Mouse (Mus musculus) lung, embryonic 16.5 days (tissue): ENCODE measurements around the gene Cpa2. TPM values are rescaled to one million over a fixed set of nuclear protein-coding genes. Genes with fewer than 3 reads are reported as not detected.
A peak's percentile ranks its signal among the peaks of the same experiment; 100 is the strongest.

Experiments used
- ATAC-seq: fragments of 200-750 bp; cut with Nextera tagmentation; 2 replicates; pipeline ENCODE4 v1.8.0; 2017; ENCODE audit warnings: low read depth, mild to moderate bottlenecking, moderate library complexity
- H3K27ac ChIP-seq: fragments of 300-500 bp; sonication (generic); 2 replicates; pipeline ENCODE4 v1.5.1; 2014; ENCODE audit warnings: mild to moderate bottlenecking, control low read depth, low read length
- H3K27me3 ChIP-seq: fragments of 300-500 bp; sonication (generic); 2 replicates; pipeline ENCODE4 v1.6.1; 2014; ENCODE audit warnings: low read depth, low read length, mixed read lengths; ENCODE audit not compliant: control insufficient read depth, insufficient read depth
- H3K36me3 ChIP-seq: fragments of 300-500 bp; sonication (generic); 2 replicates; pipeline ENCODE4 v1.6.1; 2014; ENCODE audit warnings: low read length; ENCODE audit not compliant: control insufficient read depth, insufficient read depth
- H3K4me1 ChIP-seq: fragments of 300-500 bp; sonication (generic); replicated peaks from 2 replicates; pipeline ENCODE4 v1.6.1; 2014; ENCODE audit warnings: low read length, mixed read lengths; ENCODE audit not compliant: control insufficient read depth, insufficient read depth
- H3K4me2 ChIP-seq: fragments of 300-500 bp; sonication (generic); 2 replicates; pipeline ENCODE4 v1.6.1; 2014; ENCODE audit warnings: low read depth, low read length, control low read depth
- H3K4me3 ChIP-seq: fragments of 300-500 bp; sonication (generic); 2 replicates; pipeline ENCODE4 v1.5.1; 2014; ENCODE audit warnings: mild to moderate bottlenecking, low read length, control low read depth
- H3K9ac ChIP-seq: fragments of 300-500 bp; sonication (generic); 2 replicates; pipeline ENCODE4 v1.6.1; 2014; ENCODE audit warnings: low read length, control low read depth
- H3K9me3 ChIP-seq: fragments of 300-500 bp; sonication (generic); 2 replicates; pipeline ENCODE4 v1.6.1; 2016; ENCODE audit warnings: low read length; ENCODE audit not compliant: control insufficient read depth
- WGBS: fragments of 180-500 bp; shearing (Covaris S2); extraction: QIAGEN DNeasy Blood & Tissue Kit; methylation state at CpG from one replicate; pipeline ENCODE4 v1.1.7; 2014; 5-methylcytosine and 5-hydroxymethylcytosine counted together
- polyA plus RNA-seq: library from polyadenylated mRNA; unstranded; fragments of >200 nt; fragmentation: Nextera tagmentation; extraction: Ambion mirVana; gene quantifications from 2 replicates; pipeline ENCODE4 v1.2.1, GENCODE M21; 2015

Gene Cpa2
- polyA plus RNA-seq, 1 experiment from 2014 or later, result 6.0 TPM

DNA sequence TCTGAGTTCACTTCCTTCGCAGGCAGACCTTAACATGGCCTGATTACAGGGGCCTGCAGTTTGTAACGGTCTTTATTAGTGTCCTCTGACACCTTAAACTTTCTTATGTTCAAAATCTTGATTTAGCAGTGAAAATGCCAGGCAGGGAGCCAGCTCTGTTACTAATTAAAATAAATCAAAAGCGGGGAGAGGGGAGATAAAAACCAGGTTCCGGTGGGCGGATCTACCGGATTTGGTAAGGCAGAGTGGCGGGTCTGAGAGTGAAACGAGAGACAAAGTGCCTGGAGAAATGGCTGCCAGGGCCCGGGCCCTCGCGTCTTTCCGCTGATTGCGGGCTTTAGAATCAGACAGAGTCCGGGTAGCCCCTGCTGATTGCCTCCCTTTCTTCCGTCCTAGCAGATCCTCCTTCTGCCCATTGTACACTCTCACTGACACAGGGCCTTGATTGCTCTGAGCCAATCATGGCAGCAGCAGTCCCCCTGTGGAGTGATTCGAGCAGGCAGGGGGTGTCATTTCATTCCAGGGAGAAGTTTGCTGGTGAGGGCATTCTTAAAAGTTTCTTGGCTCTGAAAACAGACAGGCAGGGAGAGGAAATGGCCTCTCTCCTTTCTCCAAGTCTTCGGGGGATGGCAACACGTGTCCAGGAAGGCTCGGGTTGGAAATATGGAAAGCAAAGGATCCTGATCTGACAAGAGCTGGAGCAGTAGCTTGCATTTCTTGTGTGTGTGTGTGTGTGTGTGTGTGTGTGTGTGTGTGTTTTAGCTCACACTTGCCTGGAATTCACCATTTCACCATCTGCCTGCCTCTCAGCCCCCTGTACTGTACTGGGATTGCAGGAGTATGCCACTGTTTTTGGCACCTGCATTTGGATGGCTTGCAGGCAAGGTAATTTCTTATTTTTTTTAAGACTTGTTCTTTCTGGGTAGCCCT, 14.5 kb upstream of the Cpa2 start:
- no peaks in the 10 kb centered on the region for H3K36me3 ChIP-seq
- WGBS, result 17% methylated on average over 19 of the region's 19 CpGs
- no peaks in the 10 kb centered on the region for H3K9me3 ChIP-seq
- peak overlapping the region; percentile 62 for H3K9ac ChIP-seq
- peak overlapping the region; percentile 81 for H3K27ac ChIP-seq
- peak overlapping the region; percentile 31; the same call in 1 of the 2 replicates for H3K4me2 ChIP-seq
- peaks cover 11% of the 10 kb centered on the region for H3K4me1 ChIP-seq
- no peak overlapping the region for H3K4me3 ChIP-seq
- H3K27me3 ChIP-seq, result no peaks in the 10 kb centered on the region
- peak; percentile 63; the same call in 1 of the 2 replicates for ATAC-seq

DNA sequence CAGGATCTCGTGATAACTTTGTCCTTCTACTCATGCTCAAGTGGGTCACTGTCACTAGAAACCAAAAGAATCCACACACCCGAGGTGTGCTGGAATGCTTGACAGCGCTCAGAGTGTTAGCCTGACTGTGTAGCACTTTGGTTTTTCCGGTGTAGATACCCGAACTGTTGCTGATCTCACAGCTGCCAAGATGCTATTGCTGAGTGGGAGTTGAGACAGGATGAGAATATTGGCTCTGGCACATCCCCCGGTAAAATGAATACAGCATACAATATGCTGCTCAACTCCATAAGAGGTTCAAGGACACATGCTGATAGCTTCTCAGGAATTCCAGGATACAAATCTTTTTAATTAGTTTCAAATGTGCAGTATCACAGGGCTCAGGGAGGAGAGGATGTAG, 12.6 kb upstream of the Cpa2 start:
- Histone ChIP-seq H3K9ac (no peak overlapping the region), H3K4me2 (no peak overlapping the region), H3K4me1 (peaks cover 11% of the 10 kb centered on the region), H3K4me3 (no peak overlapping the region), H3K27ac (no peak overlapping the region), H3K36me3 (no peaks in the 10 kb centered on the region), H3K9me3 (no peaks in the 10 kb centered on the region), H3K27me3 (no peaks in the 10 kb centered on the region)
- 16% methylated on average over 6 of the region's 6 CpGs for WGBS
- peak; percentile 56; the same call in 1 of the 2 replicates for ATAC-seq

DNA sequence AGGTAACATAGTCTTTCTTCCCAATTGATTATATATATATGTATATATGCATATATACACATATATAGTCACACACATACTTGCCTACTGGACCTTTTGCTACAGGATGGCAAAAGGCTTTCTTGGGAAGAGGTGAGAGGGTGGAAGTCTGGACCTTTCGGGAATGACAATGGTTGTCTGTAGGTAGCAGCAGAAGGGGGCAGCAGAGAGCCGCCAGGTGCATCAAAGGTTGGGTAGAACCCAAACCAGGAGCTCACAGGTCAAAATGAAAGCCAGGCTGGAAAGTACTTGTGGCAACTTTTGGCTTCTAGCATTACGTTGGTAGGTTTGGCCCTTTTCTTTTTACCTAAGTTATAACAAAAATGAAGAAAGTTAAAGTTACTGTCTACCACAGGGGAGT, 6.0 kb upstream of the Cpa2 start:
- H3K27me3 ChIP-seq, result no peaks in the 10 kb centered on the region
- no peaks in the 10 kb centered on the region for H3K9me3 ChIP-seq
- no peaks in the 10 kb centered on the region for H3K36me3 ChIP-seq
- H3K4me2 ChIP-seq, result no peak overlapping the region
- H3K9ac ChIP-seq, result no peak overlapping the region
- no peak overlapping the region for H3K27ac ChIP-seq
- no peak for ATAC-seq
- 42% methylated on average over 3 of the region's 3 CpGs for WGBS
- H3K4me3 ChIP-seq, result no peak overlapping the region
- peaks cover 9% of the 10 kb centered on the region for H3K4me1 ChIP-seq

DNA sequence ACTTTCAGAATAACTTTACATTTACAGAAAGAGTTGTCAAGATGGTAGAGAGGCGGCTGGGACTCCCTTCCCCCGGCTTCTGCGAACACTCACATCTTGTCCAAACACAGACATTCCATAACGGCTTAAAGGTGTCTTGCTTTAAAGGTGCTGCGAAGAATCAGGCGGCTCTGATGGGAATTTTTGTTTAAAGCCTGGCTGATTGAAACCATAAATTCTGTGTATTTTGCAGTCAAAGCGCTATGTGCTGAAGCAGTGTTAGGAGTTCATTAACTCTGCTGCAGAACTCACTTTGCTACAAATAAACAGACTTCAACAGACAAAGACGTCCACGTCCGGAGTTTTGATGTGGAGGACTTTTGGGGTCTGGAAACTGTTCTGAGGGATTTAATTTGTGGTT, 3.1 kb upstream of the Cpa2 start:
- Histone ChIP-seq H3K4me2 (no peak overlapping the region), H3K36me3 (no peaks in the 10 kb centered on the region), H3K9me3 (no peaks in the 10 kb centered on the region), H3K27ac (no peak overlapping the region), H3K4me1 (peaks cover 12% of the 10 kb centered on the region), H3K4me3 (no peak overlapping the region), H3K9ac (peak overlapping the region; percentile 2; the same call in 1 of the 2 replicates), H3K27me3 (no peaks in the 10 kb centered on the region)
- no peak for ATAC-seq
- 15% methylated on average over 10 of the region's 10 CpGs for WGBS

DNA sequence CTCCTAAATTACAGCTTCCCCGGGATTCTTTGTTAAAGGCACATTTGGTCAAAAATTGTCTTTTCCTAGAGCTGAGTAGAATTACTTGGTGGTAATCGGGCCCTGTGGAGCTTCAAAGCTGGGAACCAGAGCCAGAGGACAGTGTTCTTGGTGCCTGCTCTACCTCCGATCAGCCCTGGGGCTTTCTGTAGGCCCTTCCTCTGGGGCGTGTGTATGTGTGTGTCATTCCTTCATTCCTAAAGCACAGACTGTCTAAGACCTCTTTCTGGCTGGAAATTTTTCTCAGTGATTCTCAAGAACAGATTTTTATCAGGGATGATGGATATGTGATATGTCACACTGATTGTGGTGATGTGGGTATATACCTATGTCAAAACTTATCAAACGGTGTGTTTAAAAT, 2.6 kb upstream of the Cpa2 start:
- WGBS, result 53% methylated on average over 5 of the region's 5 CpGs
- Histone ChIP-seq H3K27me3 (no peaks in the 10 kb centered on the region), H3K9ac (no peak overlapping the region), H3K4me1 (peaks cover 17% of the 10 kb centered on the region), H3K9me3 (no peaks in the 10 kb centered on the region), H3K36me3 (no peaks in the 10 kb centered on the region), H3K27ac (0 out of 2 replicates have a peak overlapping the region, but pooled peaks have one; percentile 30), H3K4me2 (no peak overlapping the region), H3K4me3 (no peak overlapping the region)
- no peak for ATAC-seq

- no peak overlapping the region for H3K4me2 ChIP-seq
- no peaks in the 10 kb centered on the region for H3K27me3 ChIP-seq
- H3K9ac ChIP-seq, result no peak overlapping the region
- H3K4me3 ChIP-seq, result no peak overlapping the region
- no peaks in the 10 kb centered on the region for H3K36me3 ChIP-seq
- peaks cover 26% of the 10 kb centered on the region for H3K4me1 ChIP-seq
- no peaks in the 10 kb centered on the region for H3K9me3 ChIP-seq
- H3K27ac ChIP-seq, result no peak overlapping the region
- ATAC-seq, result no peak
- WGBS, result 62% methylated on average over 6 of the region's 6 CpGs
These were observed 895 bp downstream of the Cpa2 start for GRCm38 (mm10) chr6:30542277-30542676.

GRCm38 (mm10) chr6:30543077-30543476, 1.7 kb downstream of the Cpa2 start:
- Histone ChIP-seq H3K27me3 (no peaks in the 10 kb centered on the region), H3K36me3 (no peaks in the 10 kb centered on the region), H3K27ac (no peak overlapping the region), H3K4me1 (peaks cover 27% of the 10 kb centered on the region), H3K9ac (no peak overlapping the region), H3K9me3 (no peaks in the 10 kb centered on the region), H3K4me2 (no peak overlapping the region), H3K4me3 (no peak overlapping the region)
- ATAC-seq, result no peak
- 44% methylated on average over 12 of the region's 12 CpGs for WGBS

- ATAC-seq, result no peak
- 0 out of 2 replicates have a peak overlapping the region, but pooled peaks have one; percentile 8 for H3K4me2 ChIP-seq
- no peak overlapping the region for H3K27ac ChIP-seq
These were observed 2.5 kb downstream of the Cpa2 start for GRCm38 (mm10) chr6:30543851-30544250.

DNA sequence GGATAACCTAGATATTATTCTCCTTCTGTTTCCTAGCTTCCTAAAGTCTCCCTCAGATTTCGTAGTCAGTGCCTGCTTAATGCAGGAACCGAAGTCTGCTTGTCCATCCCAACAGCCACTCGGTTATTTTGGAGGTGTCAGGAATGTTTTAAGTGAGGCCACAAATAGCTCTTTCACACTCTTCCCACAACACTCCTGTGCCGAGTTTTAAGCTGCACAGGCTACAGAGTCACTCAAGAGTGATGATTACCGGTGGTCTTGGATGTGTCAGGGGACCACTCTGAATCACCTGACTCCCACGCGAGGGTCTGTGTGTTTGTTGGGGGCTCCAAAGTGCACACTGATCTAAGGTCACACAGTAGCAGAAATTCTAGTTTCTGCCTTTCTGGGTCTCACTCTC, 4.3 kb downstream of the Cpa2 start:
- H3K27me3 ChIP-seq, result no peaks in the 10 kb centered on the region
- WGBS, result 64% methylated on average over 7 of the region's 7 CpGs
- H3K27ac ChIP-seq, result no peak overlapping the region
- no peaks in the 10 kb centered on the region for H3K9me3 ChIP-seq
- ATAC-seq, result no peak
- H3K9ac ChIP-seq, result no peak overlapping the region
- peaks cover 37% of the 10 kb centered on the region for H3K4me1 ChIP-seq
- H3K4me2 ChIP-seq, result no peak overlapping the region
- no peaks in the 10 kb centered on the region for H3K36me3 ChIP-seq
- no peak overlapping the region for H3K4me3 ChIP-seq

More at GRCm38 (mm10) chr6:30543851-30544250, 2.5 kb downstream of the Cpa2 start:
- Histone ChIP-seq H3K9me3 (no peaks in the 10 kb centered on the region), H3K4me1 (peaks cover 28% of the 10 kb centered on the region), H3K9ac (no peak overlapping the region), H3K27me3 (no peaks in the 10 kb centered on the region), H3K36me3 (no peaks in the 10 kb centered on the region), H3K4me3 (0 out of 2 replicates have a peak overlapping the region, but pooled peaks have one; percentile 6)
- WGBS, result 34% methylated on average over 8 of the region's 8 CpGs
